Mouse (Mus musculus): ENCODE measurements around the gene Nek3. TPM values are rescaled to one million over a fixed set of nuclear protein-coding genes. Genes with fewer than 3 reads are reported as not detected.

The Nek3 gene
- polyA plus RNA-seq (2012; rRNA removed): 0.88 and 1.4 TPM in 2 replicates

GRCm38 (mm10) chr8:22166080-22166603 lies at the start of gene Nek3:
TSS of gene Nek3 (minus strand) at chr8:22166435.

DNA sequence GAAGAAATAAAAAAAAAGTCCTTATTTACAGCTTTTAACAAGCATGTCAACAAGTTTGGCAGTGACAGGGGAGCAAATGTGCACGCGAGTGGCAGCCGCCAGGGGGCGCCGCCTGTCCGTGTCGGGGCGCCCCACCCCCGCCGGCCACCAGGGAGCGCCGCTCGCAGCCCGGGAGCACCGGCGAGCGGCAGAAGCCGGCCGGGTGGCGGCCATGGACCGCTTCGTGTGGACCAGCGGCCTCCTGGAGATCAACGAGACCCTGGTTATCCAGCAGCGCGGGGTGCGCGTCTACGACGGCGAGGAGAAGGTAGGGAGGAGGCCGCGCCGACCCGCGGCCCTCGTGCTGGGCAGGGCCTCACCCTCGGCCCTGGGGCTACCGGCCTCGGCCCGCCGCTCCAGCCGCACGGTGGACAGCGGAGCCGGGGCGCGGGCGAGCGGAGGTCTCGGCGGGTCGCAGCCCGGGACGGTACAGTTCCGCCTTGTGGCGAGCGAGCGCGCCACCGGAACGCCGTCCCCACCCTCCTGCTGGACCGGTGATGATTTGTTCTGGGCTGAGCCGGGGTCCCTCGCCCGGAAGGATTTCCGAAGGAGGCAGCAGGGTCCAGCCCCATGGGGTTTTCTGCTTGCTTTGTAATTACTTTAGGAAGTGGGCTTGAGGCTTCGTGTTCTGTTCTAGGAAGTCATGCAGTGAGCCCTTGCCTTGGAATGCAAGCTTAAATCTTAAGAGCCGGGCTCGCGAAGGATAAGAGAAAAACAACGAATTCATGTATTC lies 26.6 kb upstream of the Nek3 start, which contains the start of gene Vps36:
Gene Vps36, plus strand, starts transcription at position 150 of the 772 bp plus-strand sequence.

DNA sequence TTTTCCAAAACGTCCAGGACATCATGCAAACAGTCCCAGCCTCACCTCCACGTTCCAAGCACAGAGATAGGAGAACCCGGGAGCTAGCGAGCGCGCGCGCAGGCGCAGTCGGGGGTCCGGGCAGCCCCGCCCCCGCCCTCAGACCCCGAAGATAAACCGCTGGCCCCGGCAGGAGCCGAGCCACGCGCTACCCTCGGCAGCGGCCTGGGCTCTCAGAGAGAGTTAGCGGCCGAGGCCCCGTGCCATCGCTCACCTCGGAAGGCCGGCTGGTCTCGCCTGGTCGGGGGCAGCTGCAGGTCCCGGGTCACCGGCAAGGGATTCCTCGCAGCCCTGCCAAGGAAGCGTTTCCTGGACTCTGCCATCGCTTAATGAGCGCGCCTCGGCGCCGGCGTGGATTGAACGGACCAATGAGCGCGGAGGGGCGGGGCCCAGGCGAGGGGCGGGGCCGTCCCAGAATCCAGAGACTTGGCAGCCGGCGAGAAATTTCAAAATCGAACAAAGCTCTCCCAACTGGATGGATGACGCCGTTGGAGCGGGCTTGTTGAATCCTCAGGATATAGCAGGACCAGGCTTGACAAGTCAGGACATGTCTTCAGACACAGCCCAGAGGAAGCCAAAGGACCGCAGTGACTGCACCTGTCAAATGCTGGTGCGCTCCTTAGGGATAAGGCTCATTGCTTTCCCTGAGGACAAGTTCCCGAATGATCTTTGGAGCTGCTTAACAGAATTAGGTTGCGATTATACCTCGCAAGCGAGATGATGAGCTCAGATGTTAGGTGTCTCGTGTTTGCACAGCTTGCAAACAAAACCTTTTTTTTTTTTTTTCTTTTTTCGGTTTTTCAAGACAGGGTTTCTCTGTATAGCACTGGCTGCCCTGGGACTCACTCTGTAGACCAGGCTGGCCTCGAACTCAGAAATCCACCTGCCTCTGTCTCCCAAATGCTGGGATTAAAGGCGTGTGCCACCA lies 19.5 kb upstream of the Nek3 start, which contains the start of gene Ckap2:
Gene Ckap2, minus strand, starts transcription at position 389 of the 967 bp plus-strand sequence.

GRCm38 (mm10) chr8:22124220-22125152 lies 41.7 kb downstream of the Nek3 start, which contains the start of gene Nek5:
TSS of gene Nek5 (minus strand) at chr8:22125053.

Other genes starting within 250 kb of the Nek3 start
- not detected in 2 replicates for gene Defb15, start 233.7 kb downstream of the Nek3 start, polyA plus RNA-seq (2012; rRNA removed)
- not detected in 2 replicates for gene Defb35, start 228.1 kb downstream of the Nek3 start, polyA plus RNA-seq (2012; rRNA removed)
- not detected in 2 replicates for gene Defb13, start 219.7 kb downstream of the Nek3 start, polyA plus RNA-seq (2012; rRNA removed)
- gene Fam90a1a, start 207.7 kb downstream of the Nek3 start, polyA plus RNA-seq (2012; rRNA removed): 0.35 and 0.60 TPM in 2 replicates
- gene Ccdc70, start 196.7 kb downstream of the Nek3 start, polyA plus RNA-seq (2012; rRNA removed): not detected in 2 replicates
- 0.20 and 0.31 TPM in 2 replicates for gene Atp7b, start 106.1 kb downstream of the Nek3 start, polyA plus RNA-seq (2012; rRNA removed)
- gene Alg11, start 105.7 kb downstream of the Nek3 start, polyA plus RNA-seq (2012; rRNA removed): 3.5 and 4.8 TPM in 2 replicates
- gene Nek5, start 41.4 kb downstream of the Nek3 start, polyA plus RNA-seq (2012; rRNA removed): 1.3 and 2.0 TPM in 2 replicates
- gene Ckap2, start 19.4 kb upstream of the Nek3 start, polyA plus RNA-seq (2012; rRNA removed): 2.8 and 3.6 TPM in 2 replicates
- gene Vps36, start 26.4 kb upstream of the Nek3 start, polyA plus RNA-seq (2012; rRNA removed): 6.0 and 8.2 TPM in 2 replicates
- 5.4 and 6.3 TPM in 2 replicates for gene Thsd1, start 60.9 kb upstream of the Nek3 start, polyA plus RNA-seq (2012; rRNA removed)
- 0.06 TPM in 1 of 2 replicates, not detected in the other for gene Tpte, start 117.0 kb upstream of the Nek3 start, polyA plus RNA-seq (2012; rRNA removed)
- 4.0 and 4.4 TPM in 2 replicates for gene Slc25a15, start 232.2 kb upstream of the Nek3 start, polyA plus RNA-seq (2012; rRNA removed)
- gene Mrps31, start 244.9 kb upstream of the Nek3 start, polyA plus RNA-seq (2012; rRNA removed): 2.6 and 2.7 TPM in 2 replicates